Mouse (Mus musculus) Muller cell, postnatal 12 days (primary cell): ENCODE measurements around the gene Crebl2.
A peak's percentile ranks its signal among the peaks of the same experiment; 100 is the strongest.

Experiments
- DNase-seq: peaks from one replicate; pipeline ENCODE4 v3.0.0-alpha.2; 2015; ENCODE audit errors: inconsistent ontology term

Crebl2 gene

GRCm38 (mm10) chr6:134872236-134872635 lies 42.3 kb downstream of the Crebl2 start:
- no peak for DNase-seq

- DNase-seq, result no peak
Measured at GRCm38 (mm10) chr6:134873018-134873417, 43.1 kb downstream of the Crebl2 start.

- DNase-seq, result no peak
Measured at GRCm38 (mm10) chr6:134876795-134877194, 46.8 kb downstream of the Crebl2 start.

- DNase-seq, result peak; percentile 75
Measured at GRCm38 (mm10) chr6:134877276-134877675, 47.3 kb downstream of the Crebl2 start.

- DNase-seq, result no peak
Measured at GRCm38 (mm10) chr6:134877892-134878291, 47.9 kb downstream of the Crebl2 start.

- no peak for DNase-seq
Measured at GRCm38 (mm10) chr6:134879556-134879955, 49.6 kb downstream of the Crebl2 start.

GRCm38 (mm10) chr6:134880046-134880445 lies 50.1 kb downstream of the Crebl2 start:
- no peak for DNase-seq

- DNase-seq, result no peak
Measured at GRCm38 (mm10) chr6:134883661-134884060, 53.7 kb downstream of the Crebl2 start.

- DNase-seq, result no peak
Measured at GRCm38 (mm10) chr6:134885515-134885914, 55.6 kb downstream of the Crebl2 start.

- DNase-seq, result no peak
Measured at GRCm38 (mm10) chr6:134886475-134886874, 56.5 kb downstream of the Crebl2 start.

- DNase-seq, result peak; percentile 31
Measured at GRCm38 (mm10) chr6:134887008-134887407, 57.1 kb downstream of the Crebl2 start.

- DNase-seq, result peak; percentile 87
Measured at GRCm38 (mm10) chr6:134887711-134888449, 57.9 kb downstream of the Crebl2 start.

GRCm38 (mm10) chr6:134888563-134889017 lies 58.6 kb downstream of the Crebl2 start:
- DNase-seq, result no peak

GRCm38 (mm10) chr6:134889763-134890162 lies 59.8 kb downstream of the Crebl2 start:
- DNase-seq, result no peak

GRCm38 (mm10) chr6:134890436-134890835 lies 60.5 kb downstream of the Crebl2 start:
- no peak for DNase-seq

- DNase-seq, result no peak
Measured at GRCm38 (mm10) chr6:134896570-134897436, 66.8 kb downstream of the Crebl2 start.

GRCm38 (mm10) chr6:134897443-134898094 lies 67.6 kb downstream of the Crebl2 start:
- DNase-seq, result peak; percentile 98

- DNase-seq, result peak; percentile 96
Measured at GRCm38 (mm10) chr6:134898095-134898965, 68.4 kb downstream of the Crebl2 start, which contains the start of gene Gpr19. Gene Gpr19, minus strand, starts transcription at chr6:134898578.

- no peak for DNase-seq
Measured at GRCm38 (mm10) chr6:134903368-134903767, 73.4 kb downstream of the Crebl2 start.

- no peak for DNase-seq
Measured at GRCm38 (mm10) chr6:134903891-134904884, 74.2 kb downstream of the Crebl2 start.
